Mouse (Mus musculus): ENCODE results near the gene Trabd2b.

- no peak for TF ChIP-seq POLR2A (IDR thresholded peaks at IDR 0.05; ENCODE audit: control insufficient read depth, low read depth, low read length)
- no peak for TF ChIP-seq CTCF (IDR thresholded peaks at IDR 0.05; ENCODE audit: control insufficient read depth, insufficient read depth, insufficient replicate concordance, low read depth, low read length)
These were observed 29.0 kb upstream of the Trabd2b start for GRCm38 (mm10) chr4:114377531-114377930.

Data from testis, adult 2 months (tissue).